Mouse (Mus musculus) cerebellum, adult 11 months (tissue): ENCODE measurements around the gene Degs2.

Experiments used
- DNase-seq: peaks from one replicate; pipeline ENCODE4 v3.0.0; 2022

Degs2 gene

DNA sequence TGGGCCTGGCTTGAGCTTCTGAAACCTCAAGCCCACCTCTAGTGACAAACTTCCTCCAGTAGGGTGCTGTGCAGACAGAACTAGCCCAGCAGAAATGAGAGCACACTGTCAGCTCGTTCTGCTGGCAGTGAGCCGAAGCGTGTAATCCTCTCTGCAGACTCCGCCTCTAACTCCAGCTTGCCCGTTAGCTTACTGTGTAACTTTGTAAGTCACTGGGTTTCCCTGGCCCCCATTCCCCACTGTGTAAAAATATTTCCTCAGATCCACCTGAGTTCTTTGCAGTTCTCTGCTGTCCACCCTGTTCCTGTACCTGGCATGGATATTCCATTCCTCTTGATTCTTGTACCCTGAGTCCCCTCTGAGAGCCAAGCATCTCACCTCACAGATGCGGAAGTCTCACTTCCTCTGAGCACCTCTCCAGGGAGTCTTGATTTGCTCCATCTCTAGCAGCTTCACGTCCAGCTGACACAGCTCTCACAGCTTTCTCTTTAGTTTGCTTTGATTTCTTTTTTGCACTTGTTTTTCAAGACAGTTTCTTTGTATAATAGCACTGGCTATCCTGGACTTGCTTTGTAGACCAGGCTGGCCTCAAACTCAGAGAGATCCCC lies 51.0 kb downstream of the Degs2 start:
- DNase-seq = no peak

DNA sequence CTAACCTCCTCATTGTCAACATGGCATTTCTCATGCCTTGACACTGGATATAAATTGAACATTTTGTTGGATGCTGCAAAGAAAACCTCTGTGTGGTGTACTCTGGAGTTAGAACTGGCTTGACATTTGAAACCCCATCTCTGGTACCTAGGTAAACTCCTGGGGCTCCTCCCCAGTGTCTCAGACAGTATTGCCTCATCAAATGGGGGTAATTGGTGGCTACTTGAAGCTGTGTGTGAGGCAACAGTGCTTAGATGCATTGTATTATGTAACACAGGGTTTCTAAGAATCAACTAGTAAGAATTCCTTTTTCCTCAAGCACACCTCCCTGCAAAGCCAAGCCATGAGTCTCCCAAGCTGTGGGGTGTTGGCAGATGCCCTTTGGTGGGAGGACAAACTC lies 54.3 kb downstream of the Degs2 start:
- no peak for DNase-seq

DNA sequence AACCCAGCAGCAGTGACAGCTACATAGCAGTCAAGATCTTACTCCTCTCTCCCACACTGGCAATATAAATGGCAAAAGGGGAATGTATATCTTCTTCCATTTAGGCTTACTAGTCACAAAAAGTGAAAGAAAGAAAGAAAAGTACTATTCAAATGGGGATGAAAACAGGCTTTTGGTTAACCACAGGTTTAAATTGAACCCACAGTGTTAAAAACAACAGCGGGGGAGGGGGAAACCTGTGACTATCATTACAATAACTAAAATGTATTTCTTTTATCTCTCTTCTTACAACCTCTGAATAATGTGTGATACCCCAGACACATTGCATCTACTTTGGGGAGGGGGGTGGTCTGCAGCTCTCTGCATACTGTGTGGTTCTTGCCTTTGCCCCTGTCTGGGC lies 55.9 kb downstream of the Degs2 start:
- no peak for DNase-seq

DNA sequence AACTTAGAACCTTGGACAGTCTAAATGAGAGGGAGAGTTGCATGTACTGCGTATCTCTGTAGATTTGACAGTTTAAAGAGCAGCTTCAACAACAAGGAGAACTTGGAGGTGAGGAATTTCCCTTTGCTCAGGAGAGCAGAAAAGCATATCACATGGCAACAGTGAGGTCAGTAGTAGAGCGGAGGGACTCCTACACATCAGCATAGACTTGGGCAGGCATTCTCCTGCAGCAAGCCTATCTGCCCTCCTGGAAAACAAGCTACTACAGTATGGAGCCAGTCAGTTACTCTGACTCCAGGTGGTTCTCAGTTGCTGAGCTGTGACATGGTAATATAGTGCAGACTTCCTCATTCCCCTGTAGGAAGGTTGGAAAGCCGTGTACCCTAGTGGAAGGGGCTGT lies 60.1 kb downstream of the Degs2 start:
- DNase-seq = no peak

DNA sequence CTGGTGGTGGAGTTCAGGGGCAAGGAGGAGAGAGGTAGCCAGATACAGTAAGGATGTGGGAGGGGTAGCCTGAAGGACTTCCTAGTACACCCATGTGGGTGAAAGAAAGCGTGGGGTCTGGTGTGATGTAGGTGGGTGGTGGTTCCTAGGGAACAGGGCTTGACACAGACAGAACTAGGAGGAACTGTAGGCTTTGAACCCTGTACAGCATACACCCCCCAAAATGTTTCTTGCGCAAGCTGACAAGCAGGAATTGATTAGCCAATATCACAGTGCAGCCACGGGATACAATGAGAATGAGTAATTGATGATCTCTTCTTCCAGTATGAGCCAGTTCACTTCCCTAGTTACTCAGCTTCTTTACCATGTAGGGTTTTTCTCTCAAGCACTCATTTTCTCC lies 63.0 kb downstream of the Degs2 start:
- DNase-seq = no peak

DNA sequence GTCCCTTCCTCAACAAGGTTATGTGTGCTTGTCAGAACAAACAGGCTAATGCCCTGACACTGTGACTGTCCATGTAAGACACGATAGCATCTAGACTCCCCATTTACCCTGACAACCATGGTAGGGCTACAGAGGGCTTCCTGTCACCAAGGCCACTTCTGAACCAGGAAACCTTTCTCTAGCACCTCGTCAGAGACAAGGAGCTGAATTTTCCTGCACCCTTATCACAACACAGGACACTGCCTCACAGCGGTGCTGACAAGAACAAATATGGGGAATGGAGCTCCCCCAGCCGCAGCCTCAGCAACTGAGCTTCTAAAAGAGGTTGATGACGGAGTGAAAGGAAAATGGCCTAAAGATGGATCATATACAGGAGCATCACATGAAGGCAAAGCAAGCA lies 64.7 kb downstream of the Degs2 start:
- no peak for DNase-seq

DNA sequence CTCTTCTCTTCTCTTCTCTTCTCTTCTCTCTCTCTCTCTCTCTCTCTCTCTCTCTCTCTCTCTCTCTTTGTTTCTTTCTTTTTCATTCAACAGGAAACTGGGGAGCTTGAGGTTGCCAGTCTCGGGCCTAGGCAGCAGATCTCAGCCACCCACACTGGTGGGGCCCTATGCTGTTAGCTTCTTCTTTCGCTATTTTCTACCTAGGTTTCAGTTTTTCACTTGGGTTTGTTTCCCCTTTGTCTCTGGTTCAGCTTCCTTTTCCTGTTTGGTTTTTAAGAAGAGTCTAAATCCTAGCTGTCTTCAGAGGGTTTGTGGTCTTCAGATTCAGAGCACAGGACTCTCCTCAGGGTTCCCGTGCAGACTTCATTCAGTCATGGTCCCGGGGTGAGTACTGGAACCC lies 66.6 kb downstream of the Degs2 start:
- DNase-seq = no peak

DNA sequence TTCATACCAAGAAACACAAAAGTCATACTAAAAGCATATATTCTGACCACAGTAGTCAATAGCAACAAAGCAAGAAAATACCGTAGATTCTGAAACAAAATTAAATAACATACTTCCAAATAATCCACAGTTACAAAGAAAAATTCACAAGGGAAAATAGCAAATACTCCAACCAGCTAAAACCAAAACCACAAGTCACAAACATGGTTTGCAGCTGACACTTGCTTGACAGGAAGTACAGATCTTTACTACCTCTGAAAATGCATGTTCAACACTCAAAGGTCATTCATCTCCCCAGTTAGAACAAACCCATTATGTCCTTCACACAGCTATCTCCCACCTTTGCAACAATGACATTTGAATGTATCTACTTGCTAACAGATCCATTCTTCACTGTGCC lies 68.1 kb downstream of the Degs2 start:
- no peak for DNase-seq

DNA sequence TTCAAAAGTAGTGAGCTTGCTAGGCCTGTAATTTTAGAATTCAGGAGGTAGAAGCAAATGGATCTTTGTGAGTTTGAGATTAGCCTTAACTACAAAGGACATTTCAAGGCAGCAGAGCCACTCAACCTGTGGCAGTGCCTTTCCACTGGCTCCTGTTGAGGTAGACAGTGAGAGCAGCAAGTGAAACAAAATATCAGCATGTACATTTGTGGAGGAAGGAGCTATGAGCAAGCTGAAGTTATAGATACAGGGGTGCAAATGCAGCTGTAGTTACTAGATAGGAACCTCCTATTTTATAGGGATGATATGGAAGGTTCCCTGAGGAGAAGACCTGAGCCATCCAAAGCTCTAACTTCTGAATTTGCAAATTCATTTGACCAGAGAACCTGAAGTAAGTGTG lies 69.6 kb downstream of the Degs2 start:
- no peak for DNase-seq

DNA sequence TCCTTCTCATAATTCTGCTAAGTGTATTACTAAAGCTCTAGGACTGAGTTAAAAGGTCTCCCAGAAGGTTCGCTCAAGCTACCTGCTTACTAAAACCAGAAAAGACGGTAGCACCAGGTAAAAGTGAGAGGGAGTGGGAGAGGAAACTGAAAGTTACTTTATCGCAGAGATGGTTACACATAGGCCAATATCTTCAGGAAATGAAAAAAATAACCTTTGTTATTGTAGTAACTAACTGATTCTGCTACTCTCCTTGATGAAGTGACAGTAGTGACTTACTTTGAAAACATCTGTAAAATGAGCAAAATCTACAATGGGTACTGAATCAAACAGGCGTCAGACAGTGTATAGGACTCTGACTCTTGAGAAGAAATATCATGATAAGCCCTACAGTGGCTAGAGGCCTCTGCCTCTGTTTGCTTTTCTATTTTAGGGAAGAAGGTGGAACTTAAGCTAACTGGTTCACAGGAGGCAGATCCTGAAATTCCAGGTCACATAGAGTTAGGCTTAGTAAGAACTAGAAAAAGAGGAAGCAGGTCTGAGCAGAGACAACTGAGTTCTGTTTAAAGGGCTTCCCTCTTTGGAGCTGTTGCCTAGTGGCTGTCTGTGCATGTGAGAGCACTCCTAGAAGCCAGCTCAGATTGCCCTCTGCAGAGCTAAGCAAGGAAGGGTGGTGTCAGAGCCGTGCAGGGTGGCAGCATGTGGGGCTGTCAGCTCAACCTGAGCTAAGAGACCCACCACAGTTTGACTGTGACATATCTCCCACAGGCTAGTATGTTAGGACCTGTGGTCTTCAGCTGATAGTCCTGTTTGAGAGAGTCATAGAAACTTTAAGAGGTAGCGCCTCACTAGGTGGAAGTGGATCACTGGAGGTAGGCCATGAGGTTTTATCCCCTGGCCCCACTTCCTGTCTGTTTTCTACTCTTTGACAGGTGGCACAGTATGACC lies 71.1 kb downstream of the Degs2 start:
- no peak for DNase-seq

DNA sequence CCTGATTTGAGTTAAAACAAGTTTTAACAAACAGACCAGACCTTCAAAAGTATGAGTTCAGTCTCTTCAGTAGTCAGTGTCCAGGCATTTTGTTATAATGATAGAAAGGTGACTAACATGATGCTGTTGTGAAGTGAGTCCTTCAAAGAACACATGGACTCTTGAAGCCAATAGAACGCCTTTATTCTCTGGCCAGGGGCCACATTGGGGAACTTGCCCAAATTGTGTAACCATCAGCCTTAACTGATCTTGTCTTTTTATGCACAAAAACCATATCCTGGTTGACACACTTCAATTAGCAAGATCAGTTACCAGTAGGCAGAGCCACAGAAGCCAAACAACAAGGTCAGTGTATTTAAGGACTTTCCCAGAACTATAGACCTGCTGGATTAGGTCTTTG lies 72.6 kb downstream of the Degs2 start:
- DNase-seq = no peak
